Mouse (Mus musculus) lung, adult 10 weeks (tissue): Measurements from ENCODE around the gene Dcp1b. TPM values are rescaled to one million over a fixed set of nuclear protein-coding genes. Genes with fewer than 3 reads are reported as not detected.

Experiments used
- polyA plus RNA-seq: library from polyadenylated mRNA; stranded (reverse); fragments of 350-450 nt; fragmentation: Illumina TruSeq; extraction: RNeasy Lipid Tissue Mini Kit (QIAGEN cat#74804); gene quantifications from one replicate; pipeline ENCODE4 v1.2.3, GENCODE M21; 2014; ENCODE audit warnings: low read depth, low replicate concordance; ENCODE audit not compliant: insufficient read depth

The Dcp1b gene
- polyA plus RNA-seq = 4.2 TPM

GRCm38 (mm10) chr6:119175078-119175853 lies at the start of gene Dcp1b:
Gene Dcp1b (plus strand): TSS chr6:119175253.

GRCm38 (mm10) chr6:119196382-119197305 lies 21.6 kb downstream of the Dcp1b start, which contains the start of gene Cacna1c:
Gene Cacna1c (minus strand): TSS chr6:119196418.

GRCm38 (mm10) chr6:119236241-119236640 lies 61.2 kb downstream of the Dcp1b start, which contains the start of gene Cacna2d4:
Gene Cacna2d4 (plus strand): TSS chr6:119236526.

Other genes with a start within 250 kb of the Dcp1b start
- gene Cacna1c, start 21.2 kb downstream of the Dcp1b start, polyA plus RNA-seq = 4.2 TPM
- 4.8 TPM for gene Cacna2d4, start 61.3 kb downstream of the Dcp1b start, polyA plus RNA-seq
- 5.6 TPM for gene Lrtm2, start 155.5 kb downstream of the Dcp1b start, polyA plus RNA-seq
- gene Adipor2, start 242.5 kb downstream of the Dcp1b start, polyA plus RNA-seq = 49.5 TPM